Mouse (Mus musculus) C2C12 (cell line): ENCODE measurements around the gene Lgals9.

Experiments
- CEBPB ChIP-seq: IDR thresholded peaks from one replicate; pipeline ENCODE4 v1.6.1; 2011; ENCODE audit warnings: low read depth, mild to moderate bottlenecking, control low read depth, moderate library complexity
- CTCF ChIP-seq: IDR thresholded peaks from one replicate; pipeline ENCODE4 v1.5.1; 2011; ENCODE audit not compliant: control insufficient read depth, insufficient read depth, insufficient read length
- MAX ChIP-seq: IDR thresholded peaks from one replicate; pipeline ENCODE4 v1.6.1; 2011; ENCODE audit warnings: mild to moderate bottlenecking, control low read depth

- no peak for TF ChIP-seq CTCF
- no peak for TF ChIP-seq CEBPB
- TF ChIP-seq MAX = no peak
These were observed 50.4 kb downstream of the Lgals9 start for GRCm38 (mm10) chr11:78934307-78934706.
